Mouse (Mus musculus): ENCODE results near the gene Atp6v0e. TPM values are rescaled to one million over a fixed set of nuclear protein-coding genes. Genes with fewer than 3 reads are reported as not detected.

Gene Atp6v0e
- polyA plus RNA-seq, 1 experiment from 2014 or later = 104 TPM

DNA sequence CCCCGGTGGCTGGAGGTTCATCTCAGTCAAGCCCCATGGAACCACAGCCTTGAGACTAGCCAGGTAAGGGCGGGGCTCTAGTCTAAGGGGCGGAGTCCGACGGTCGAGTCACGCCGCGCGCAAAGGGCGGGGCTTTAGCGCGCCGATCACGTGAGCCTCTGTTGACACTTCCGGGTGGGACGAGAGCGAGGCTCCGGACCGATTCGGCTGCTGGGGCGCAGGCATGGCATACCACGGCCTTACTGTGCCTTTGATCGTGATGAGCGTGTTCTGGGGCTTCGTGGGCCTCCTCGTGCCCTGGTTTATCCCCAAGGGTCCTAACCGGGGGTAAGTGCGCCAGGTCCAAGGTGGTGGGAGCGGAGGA is 13.2 kb downstream of the Atp6v0e start:
- H3K4me1 ChIP-seq = peaks cover 14% of the 10 kb centered on the region
- H3K27ac ChIP-seq = peak overlapping the region; percentile 84
- under 1% methylated on average over 30 of the region's 30 CpGs for WGBS
- H3K36me3 ChIP-seq = peaks cover 3% of the 10 kb centered on the region; the same call in 1 of the 2 replicates
- H3K27me3 ChIP-seq (ENCODE audit: low read depth, poor library complexity, severe bottlenecking) = no peaks in the 10 kb centered on the region
- DNase-seq (ENCODE audit: low spot score) = peak; percentile 93
- H3K4me3 ChIP-seq = peak overlapping the region; percentile 87
- H3K9me3 ChIP-seq (replicated peaks) = no peaks in the 10 kb centered on the region

DNA sequence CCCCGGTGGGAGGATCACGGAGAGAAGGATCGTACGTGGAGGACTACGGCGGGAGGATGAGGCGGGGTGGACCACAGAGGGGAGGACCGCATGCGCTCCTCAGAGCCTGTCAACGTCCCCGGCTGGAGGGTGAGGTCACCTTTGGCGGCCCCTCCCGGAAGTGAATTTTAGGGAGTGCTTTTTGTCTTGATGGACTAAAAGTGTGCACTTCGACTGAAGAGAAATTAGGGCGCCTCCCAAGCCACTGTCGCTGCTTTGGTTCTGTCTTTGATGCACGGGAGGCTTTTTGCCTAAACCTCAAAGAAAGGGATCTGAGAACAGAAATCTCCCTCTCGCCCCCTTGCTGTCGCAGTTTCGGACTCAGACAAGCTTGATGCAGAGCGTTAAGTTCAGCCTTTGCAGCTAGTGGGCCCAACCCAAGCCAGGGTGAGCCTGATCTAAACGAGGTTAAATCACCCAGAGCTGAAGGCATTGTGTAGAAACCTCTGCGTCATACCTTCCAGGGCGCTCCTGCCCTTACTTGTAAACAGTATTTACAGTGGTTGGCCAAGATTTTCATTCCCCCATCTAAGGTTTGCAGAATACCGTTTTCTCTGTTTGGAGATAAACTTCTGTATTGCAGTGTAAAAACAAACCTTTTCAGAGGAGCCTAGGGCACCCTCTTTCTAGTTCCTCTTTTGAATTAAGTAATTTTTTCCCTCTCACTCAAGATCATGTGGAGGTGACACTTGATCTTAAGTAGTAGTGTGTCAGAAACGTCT is 13.8 kb downstream of the Atp6v0e start:
- peaks cover 5% of the 10 kb centered on the region; the same call in 1 of the 2 replicates for H3K36me3 ChIP-seq
- H3K4me3 ChIP-seq = peak overlapping the region; percentile 87
- peak overlapping the region; percentile 84 for H3K27ac ChIP-seq
- 4% methylated on average over 26 of the region's 26 CpGs for whole genome bisulfite sequencing
- no peak for DNase-seq (ENCODE audit: low spot score)
- no peaks in the 10 kb centered on the region for H3K27me3 ChIP-seq (ENCODE audit: low read depth, poor library complexity, severe bottlenecking)
- no peaks in the 10 kb centered on the region for H3K9me3 ChIP-seq (replicated peaks)
- peaks cover 14% of the 10 kb centered on the region for H3K4me1 ChIP-seq

DNA sequence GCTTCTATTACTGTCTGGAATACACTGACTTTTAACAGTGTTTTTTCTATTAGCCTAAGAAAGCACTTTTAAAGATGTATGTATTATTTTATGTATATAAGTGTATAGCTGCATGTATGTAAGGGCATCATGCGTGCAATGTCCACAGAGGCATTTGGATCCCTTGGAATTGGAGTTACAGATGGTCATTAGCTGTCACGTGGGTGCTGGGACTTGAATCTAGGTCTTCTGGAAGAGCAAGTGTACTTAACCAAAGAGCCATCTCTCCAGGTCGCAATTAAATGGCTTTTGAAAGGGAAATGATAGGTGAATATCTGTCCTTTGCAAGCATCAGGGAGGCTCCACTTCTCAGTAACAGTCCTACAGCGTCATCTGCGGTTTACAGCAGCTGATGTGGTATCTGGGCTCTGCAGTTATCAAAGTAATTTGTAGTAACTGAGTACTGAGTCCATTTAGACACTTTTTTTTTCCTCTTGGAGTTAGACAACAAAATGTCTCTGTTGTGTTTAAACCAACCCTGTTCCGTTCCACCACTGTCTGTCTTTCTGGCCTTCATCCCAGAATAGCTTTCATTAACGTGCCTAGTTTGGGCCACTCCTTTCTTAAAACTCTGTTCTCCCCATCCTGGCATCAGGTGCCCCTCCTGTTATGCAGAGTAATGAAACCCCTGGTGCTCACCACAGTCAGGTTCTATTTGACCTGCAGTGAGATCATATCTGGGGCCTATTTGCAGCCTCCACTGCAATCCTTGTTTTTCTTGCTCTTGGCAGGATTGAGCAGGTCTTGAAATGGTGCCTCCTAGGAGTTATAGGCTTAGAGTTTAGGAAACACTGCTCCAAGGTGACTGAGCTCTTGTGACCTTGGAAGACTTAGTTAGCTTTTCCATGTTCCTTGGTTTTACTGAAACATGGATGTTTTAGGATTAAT is 14.9 kb downstream of the Atp6v0e start:
- WGBS = 90% methylated on average over 7 of the region's 7 CpGs
- no peak overlapping the region for H3K4me3 ChIP-seq
- peaks cover 14% of the 10 kb centered on the region for H3K4me1 ChIP-seq
- no peak overlapping the region for H3K27ac ChIP-seq
- no peak for DNase-seq (ENCODE audit: low spot score)
- no peaks in the 10 kb centered on the region for H3K27me3 ChIP-seq (ENCODE audit: low read depth, poor library complexity, severe bottlenecking)
- no peaks in the 10 kb centered on the region for H3K9me3 ChIP-seq (replicated peaks)
- peaks cover 6% of the 10 kb centered on the region; the same call in 1 of the 2 replicates for H3K36me3 ChIP-seq

DNA sequence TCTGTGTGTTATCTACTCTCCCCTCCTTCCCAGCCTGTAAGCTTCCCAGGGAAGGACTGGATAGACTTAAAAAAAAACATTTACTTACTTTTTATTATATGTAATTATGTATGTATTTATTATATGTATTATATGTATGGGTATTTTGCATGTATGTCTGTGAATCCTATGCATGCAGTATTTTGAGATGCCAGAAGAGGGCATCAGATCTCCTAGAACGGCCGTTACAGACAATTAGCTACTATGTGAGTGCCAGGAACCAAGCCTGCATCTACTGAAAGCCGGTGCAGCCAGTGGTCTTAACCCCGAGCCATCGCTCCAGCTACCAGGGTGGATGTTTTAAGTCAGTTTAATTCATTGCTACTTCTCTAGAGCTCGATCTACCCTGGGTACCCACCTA is 18.2 kb downstream of the Atp6v0e start:
- Histone ChIP-seq H3K27me3 (ENCODE audit: low read depth, poor library complexity, severe bottlenecking) (no peaks in the 10 kb centered on the region), H3K36me3 (peaks cover 17% of the 10 kb centered on the region), H3K4me1 (peaks cover 14% of the 10 kb centered on the region), H3K27ac (no peak overlapping the region), H3K4me3 (no peak overlapping the region), H3K9me3 (replicated peaks) (no peaks in the 10 kb centered on the region)
- no peak for DNase-seq (ENCODE audit: low spot score)
- 89% methylated on average over 6 of the region's 6 CpGs for WGBS

DNA sequence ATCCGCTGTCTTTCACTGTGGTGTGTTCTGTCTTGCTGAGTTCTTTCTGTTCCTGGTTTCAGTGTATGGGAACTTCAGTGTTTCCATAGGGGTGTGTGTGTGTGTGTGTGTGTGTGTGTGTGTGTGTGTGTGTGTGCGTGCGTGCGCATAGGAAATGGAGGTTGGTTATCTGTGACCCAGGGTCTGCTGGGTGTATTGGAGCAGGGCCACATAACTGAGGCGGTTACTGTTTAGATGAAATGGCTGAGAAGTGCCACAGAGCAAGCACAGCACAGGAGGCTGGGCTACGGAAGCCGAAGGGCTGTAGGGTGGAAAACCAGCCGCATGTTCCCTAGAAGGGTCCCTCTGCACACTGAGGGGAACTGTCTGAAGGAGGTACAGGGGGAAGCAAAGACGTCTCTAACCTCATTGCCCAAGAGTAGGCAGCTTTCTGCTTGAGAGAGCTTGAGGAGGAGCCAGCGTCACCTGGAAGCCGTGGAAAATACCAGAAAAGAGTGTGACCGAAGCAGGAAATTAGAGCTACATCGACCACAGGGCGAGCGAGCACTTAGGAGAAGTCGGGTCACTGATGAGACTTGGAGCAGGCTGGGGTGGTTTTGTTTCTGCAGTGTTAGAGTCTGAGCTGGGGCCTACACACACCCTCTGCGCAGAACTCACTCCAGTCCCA is 23.4 kb downstream of the Atp6v0e start:
- WGBS = 94% methylated on average over 17 of the region's 17 CpGs
- Histone ChIP-seq H3K27ac (no peak overlapping the region), H3K4me3 (no peak overlapping the region), H3K9me3 (replicated peaks) (no peaks in the 10 kb centered on the region), H3K36me3 (peaks cover 13% of the 10 kb centered on the region), H3K4me1 (peaks cover 8% of the 10 kb centered on the region), H3K27me3 (ENCODE audit: low read depth, poor library complexity, severe bottlenecking) (no peaks in the 10 kb centered on the region)
- no peak for DNase-seq (ENCODE audit: low spot score)

DNA sequence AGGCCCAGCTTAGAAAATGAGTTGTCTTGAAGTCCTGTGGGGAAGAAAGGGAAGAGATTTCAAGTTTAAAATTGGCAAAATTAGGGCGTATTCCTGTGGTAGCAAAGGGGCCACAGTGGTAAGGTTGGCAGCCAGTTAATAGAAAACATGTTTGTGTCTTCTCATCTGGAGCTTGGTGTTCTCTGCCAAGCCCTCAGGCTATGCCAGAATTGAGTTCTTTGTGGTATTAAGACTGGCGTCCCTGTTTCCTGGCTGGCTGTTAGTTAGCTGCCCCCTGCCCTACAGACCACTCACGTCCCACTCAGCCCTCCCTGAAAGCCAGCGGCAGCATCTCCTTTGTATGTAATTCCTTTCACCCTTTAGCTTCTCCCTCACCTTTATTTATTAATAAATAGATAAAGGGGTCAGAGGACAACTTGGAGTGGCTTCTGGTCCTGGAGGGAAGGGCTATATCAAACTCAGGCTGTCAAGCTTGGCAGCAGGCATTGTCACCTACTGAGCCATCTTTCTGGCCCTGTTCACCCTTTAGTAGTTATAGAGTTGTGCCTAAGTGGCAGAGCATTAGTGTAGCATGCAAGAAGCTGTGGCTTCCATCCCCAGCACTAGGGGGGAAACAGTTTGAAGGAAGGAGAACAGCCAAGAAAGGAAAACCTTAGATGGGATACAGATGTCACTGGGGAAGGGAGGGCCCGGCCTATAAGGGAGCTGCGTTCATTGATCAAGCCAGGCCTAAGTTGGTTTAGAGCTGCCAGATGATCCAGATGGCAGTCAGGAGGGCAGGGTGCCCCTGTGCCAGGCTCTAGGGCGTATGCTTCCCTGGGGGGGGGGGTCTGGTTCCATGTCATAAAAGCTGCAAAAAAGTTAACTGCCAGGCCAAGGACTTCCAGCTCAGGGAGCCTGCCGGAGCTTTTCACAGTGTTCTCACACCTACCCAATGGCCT is 26.0 kb downstream of the Atp6v0e start:
- Histone ChIP-seq H3K9me3 (replicated peaks) (no peaks in the 10 kb centered on the region), H3K4me3 (no peak overlapping the region), H3K27me3 (ENCODE audit: low read depth, poor library complexity, severe bottlenecking) (no peaks in the 10 kb centered on the region), H3K4me1 (peaks cover 8% of the 10 kb centered on the region), H3K36me3 (peaks cover 6% of the 10 kb centered on the region), H3K27ac (no peak overlapping the region)
- WGBS = 76% methylated on average over 8 of the region's 8 CpGs
- no peak for DNase-seq (ENCODE audit: low spot score)

DNA sequence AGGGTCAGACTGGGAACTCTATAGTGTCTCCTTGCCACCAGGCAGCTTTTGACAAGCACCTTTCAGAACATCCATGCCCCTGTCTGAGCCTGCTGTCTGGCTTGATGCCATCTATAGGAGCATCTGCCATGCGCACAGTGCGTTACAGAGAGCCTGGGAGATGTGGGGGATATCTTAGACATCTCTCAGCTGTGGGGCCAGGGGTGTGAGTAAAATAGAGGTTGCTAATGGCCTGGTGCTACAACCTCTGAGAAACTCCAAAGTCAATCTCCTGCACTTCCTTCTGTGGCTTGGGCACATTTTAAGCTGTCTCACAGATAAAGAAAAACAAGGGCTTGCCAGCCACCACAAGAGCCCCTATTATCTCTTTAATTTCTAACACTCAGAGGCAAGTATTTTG is 26.8 kb downstream of the Atp6v0e start:
- 0 out of 2 replicates have a peak, but pooled peaks cover under 1% of the 10 kb centered on the region for H3K36me3 ChIP-seq
- no peaks in the 10 kb centered on the region for H3K9me3 ChIP-seq (replicated peaks)
- no peaks in the 10 kb centered on the region for H3K27me3 ChIP-seq (ENCODE audit: low read depth, poor library complexity, severe bottlenecking)
- H3K27ac ChIP-seq = no peak overlapping the region
- no peak overlapping the region for H3K4me3 ChIP-seq
- 92% methylated on average over 2 of the region's 2 CpGs for WGBS
- DNase-seq (ENCODE audit: low spot score) = no peak
- peaks cover 8% of the 10 kb centered on the region for H3K4me1 ChIP-seq

DNA sequence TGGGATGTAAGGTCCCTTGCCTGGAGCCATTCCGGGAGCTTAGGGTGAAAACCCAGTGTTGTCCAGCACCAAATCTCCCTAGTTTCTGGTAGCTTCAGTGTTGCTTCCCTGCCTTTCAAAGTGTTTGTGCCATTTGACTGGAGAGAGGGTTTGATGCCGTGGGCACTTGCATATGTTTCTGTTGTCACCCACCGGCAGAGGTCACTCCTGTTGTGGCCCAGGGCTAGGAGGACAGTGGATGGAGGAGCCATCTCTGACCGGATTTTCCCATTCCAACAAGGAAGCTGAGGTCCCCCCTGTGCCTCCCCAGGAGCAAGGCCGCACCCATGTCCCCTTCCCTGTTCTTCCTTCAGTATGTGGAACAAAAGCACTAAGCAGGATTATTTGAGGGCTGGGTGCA is 27.2 kb downstream of the Atp6v0e start:
- Histone ChIP-seq H3K9me3 (replicated peaks) (no peaks in the 10 kb centered on the region), H3K4me3 (no peak overlapping the region), H3K27ac (no peak overlapping the region), H3K36me3 (no peaks in the 10 kb centered on the region), H3K4me1 (peaks cover 8% of the 10 kb centered on the region), H3K27me3 (ENCODE audit: low read depth, poor library complexity, severe bottlenecking) (no peaks in the 10 kb centered on the region)
- no peak for DNase-seq (ENCODE audit: low spot score)
- 82% methylated on average over 5 of the region's 5 CpGs for WGBS

DNA sequence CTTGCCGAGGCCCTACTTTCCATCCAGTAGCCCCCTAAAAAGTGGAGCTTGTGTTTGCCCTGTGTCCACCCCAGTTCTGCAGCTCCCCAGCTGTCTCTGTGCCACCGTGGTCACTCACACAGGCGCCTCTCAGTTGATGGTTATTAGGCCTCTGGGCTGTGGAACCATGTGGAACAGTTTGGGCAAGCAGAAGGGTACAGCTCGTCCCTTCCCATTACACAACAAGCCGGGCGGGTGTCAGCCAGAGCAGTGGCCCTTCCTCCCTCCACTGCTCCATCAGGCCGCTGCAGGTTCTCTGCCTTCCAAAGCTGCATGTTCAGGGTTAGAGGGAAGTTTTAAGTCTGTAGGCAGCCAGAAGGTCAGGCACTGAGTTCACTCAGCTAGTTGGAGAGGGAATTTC is 28.1 kb downstream of the Atp6v0e start:
- Histone ChIP-seq H3K4me1 (peaks cover 8% of the 10 kb centered on the region), H3K27ac (no peak overlapping the region), H3K4me3 (no peak overlapping the region), H3K9me3 (replicated peaks) (no peaks in the 10 kb centered on the region), H3K36me3 (peaks cover 5% of the 10 kb centered on the region), H3K27me3 (ENCODE audit: low read depth, poor library complexity, severe bottlenecking) (no peaks in the 10 kb centered on the region)
- WGBS = 90% methylated on average over 7 of the region's 7 CpGs
- DNase-seq (ENCODE audit: low spot score) = no peak

DNA sequence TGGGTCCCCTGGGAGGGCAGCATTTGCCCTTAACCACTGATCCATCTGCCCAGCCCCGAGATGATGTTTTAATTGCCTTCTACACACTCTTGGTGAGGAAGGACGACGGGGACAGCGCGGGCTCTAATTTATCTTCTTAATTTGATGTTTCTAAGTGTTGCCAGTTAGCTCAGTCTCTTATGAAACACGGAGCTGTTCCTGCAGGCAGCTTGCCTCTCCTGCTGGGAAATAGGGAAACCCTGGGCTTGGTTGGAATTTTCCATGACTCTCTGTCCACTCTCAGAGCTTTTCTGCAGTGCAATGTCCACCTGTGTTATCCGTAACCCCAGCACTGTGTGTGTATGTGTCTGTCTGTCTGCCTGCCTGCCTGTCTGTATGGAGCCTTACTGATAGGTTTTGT is 30.4 kb downstream of the Atp6v0e start:
- no peaks in the 10 kb centered on the region for H3K9me3 ChIP-seq (replicated peaks)
- peaks cover 8% of the 10 kb centered on the region for H3K4me1 ChIP-seq
- H3K27me3 ChIP-seq (ENCODE audit: low read depth, poor library complexity, severe bottlenecking) = no peaks in the 10 kb centered on the region
- WGBS = 85% methylated on average over 7 of the region's 7 CpGs
- H3K36me3 ChIP-seq = peaks cover 17% of the 10 kb centered on the region
- no peak overlapping the region for H3K27ac ChIP-seq
- H3K4me3 ChIP-seq = no peak overlapping the region
- DNase-seq (ENCODE audit: low spot score) = no peak

DNA sequence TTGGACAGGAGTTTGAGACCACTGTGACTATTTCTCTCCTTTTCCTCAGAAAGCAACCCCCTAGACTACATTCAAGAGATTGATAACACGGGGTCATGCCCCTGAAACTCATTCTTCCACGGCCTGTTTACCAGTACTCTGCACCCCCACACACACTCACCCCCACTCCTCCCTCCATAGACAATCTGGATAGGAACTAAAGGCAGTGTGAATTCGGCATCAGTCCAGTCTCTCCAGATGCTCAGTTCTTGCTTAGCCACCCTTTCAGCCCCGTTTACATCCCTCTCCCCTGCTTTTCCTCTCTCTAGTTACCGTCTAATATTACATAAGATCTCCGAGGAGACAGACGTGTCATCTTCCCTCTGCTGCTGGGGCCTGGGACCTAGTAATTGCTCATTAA is 31.1 kb downstream of the Atp6v0e start:
- no peak for DNase-seq (ENCODE audit: low spot score)
- Histone ChIP-seq H3K9me3 (replicated peaks) (no peaks in the 10 kb centered on the region), H3K27ac (no peak overlapping the region), H3K4me3 (no peak overlapping the region), H3K27me3 (ENCODE audit: low read depth, poor library complexity, severe bottlenecking) (no peaks in the 10 kb centered on the region), H3K36me3 (peaks cover 25% of the 10 kb centered on the region), H3K4me1 (peaks cover 5% of the 10 kb centered on the region)
- 84% methylated on average over 7 of the region's 7 CpGs for WGBS

DNA sequence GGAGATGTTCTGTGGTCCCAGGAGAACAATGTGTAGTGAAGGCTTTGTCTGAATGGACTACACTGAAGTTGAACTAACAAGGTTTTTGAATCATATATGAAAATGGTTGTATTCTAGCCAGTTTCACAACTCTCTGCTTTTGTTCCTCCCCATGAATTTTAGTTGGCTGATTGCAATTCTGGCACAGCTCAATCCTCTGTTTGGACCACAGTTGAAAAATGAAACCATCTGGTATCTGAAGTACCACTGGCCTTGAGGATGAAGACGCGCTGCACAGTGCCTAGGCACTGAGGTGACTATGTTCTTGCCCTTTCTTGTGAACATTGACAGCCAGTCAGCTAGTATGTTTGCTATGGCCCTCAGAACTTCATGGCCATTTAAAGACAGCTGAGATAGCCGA is 32.2 kb downstream of the Atp6v0e start:
- H3K9me3 ChIP-seq (replicated peaks) = no peaks in the 10 kb centered on the region
- H3K4me1 ChIP-seq = no peaks in the 10 kb centered on the region
- no peak overlapping the region for H3K4me3 ChIP-seq
- H3K27ac ChIP-seq = no peak overlapping the region
- H3K27me3 ChIP-seq (ENCODE audit: low read depth, poor library complexity, severe bottlenecking) = no peaks in the 10 kb centered on the region
- peaks cover 33% of the 10 kb centered on the region for H3K36me3 ChIP-seq
- WGBS = 92% methylated on average over 3 of the region's 3 CpGs
- DNase-seq (ENCODE audit: low spot score) = no peak
